In genomic region chr7:49558240-49558640, GRCm38 (mm10) we compare ENCODE assay signal across 8 mouse cellular contexts.
DNase-seq lines count a peak whose midpoint lies in the region; ATAC-seq and TF ChIP-seq lines count a peak whose summit lies in the region.

No protein-coding gene starts in this region.

- H3K4me1 ChIP-seq in intestine, embryonic 14.5 days (replicated peaks; ENCODE audit: control insufficient read depth, insufficient read depth, low read length), result peaks cover 12% of the 10 kb centered on the region
- H3K4me1 ChIP-seq in intestine, postnatal 0 days (replicated peaks; ENCODE audit: control insufficient read depth, insufficient read depth, low read length), result no peaks in the 10 kb centered on the region
- peaks cover 10% of the 10 kb centered on the region for H3K4me1 ChIP-seq in cortical plate, adult 2 months (ENCODE audit: control insufficient read depth, insufficient read depth, low read length)

- H3K9ac ChIP-seq in intestine, embryonic 14.5 days (ENCODE audit: low read length), result no peak overlapping the region
- no peak overlapping the region for H3K9ac ChIP-seq in intestine, postnatal 0 days (ENCODE audit: low read depth, low read length)

- no peak for ATAC-seq in intestine, embryonic 14.5 days (replicated peaks; ENCODE audit: low FRiP score, low TSS enrichment, low read depth)
- ATAC-seq in intestine, postnatal 0 days, result no peak

- peak overlapping the region; percentile 54; the same call in 1 of the 2 replicates for H3K27ac ChIP-seq in intestine, embryonic 14.5 days (ENCODE audit: low read depth)
- H3K27ac ChIP-seq in intestine, postnatal 0 days (ENCODE audit: low read depth, low read length), result no peak overlapping the region
- H3K27ac ChIP-seq in cortical plate, adult 2 months (ENCODE audit: insufficient read depth, low read length), result peak overlapping the region; percentile 51

- TF ChIP-seq CTCF in intestine, postnatal 0 days (IDR thresholded peaks at IDR 0.05; ENCODE audit: low read depth), result no peak
- no peak for TF ChIP-seq CTCF in cortical plate, adult 2 months (IDR thresholded peaks at IDR 0.05; ENCODE audit: extremely low read depth, insufficient read depth, low read length)

- TF ChIP-seq POLR2A in cortical plate, adult 2 months (IDR thresholded peaks at IDR 0.05; ENCODE audit: extremely low read depth, insufficient read depth, low read length), result no peak

- H3K4me3 ChIP-seq in intestine, embryonic 14.5 days (ENCODE audit: low read depth, low read length), result no peak overlapping the region
- H3K4me3 ChIP-seq in intestine, postnatal 0 days (ENCODE audit: low read depth, low read length), result no peak overlapping the region
- H3K4me3 ChIP-seq in cortical plate, adult 2 months (ENCODE audit: insufficient read depth, low read length), result no peak overlapping the region

- no peaks in the 10 kb centered on the region for H3K9me3 ChIP-seq in intestine, embryonic 14.5 days (ENCODE audit: control insufficient read depth, low read length)
- H3K9me3 ChIP-seq in intestine, postnatal 0 days (ENCODE audit: control insufficient read depth), result no peaks in the 10 kb centered on the region

- DNase-seq in intestine, embryonic 14.5 days (ENCODE audit: low spot score), result no peak
- peak; percentile 63 for DNase-seq in cerebellum, adult 11-12 months
- DNase-seq in heart, postnatal 14 days, result peak; percentile 43 to 62
- DNase-seq in T-cell, adult 2 months (ENCODE audit: low spot score), result no peak
- DNase-seq in ovary, postnatal 14 days (ENCODE audit: low spot score), result no peak
- no peak for DNase-seq in right cerebral cortex, postnatal 14 days

- H3K4me2 ChIP-seq in intestine, embryonic 14.5 days (ENCODE audit: low read length), result no peak overlapping the region
- H3K4me2 ChIP-seq in intestine, postnatal 0 days (replicated peaks; ENCODE audit: low read depth), result no peak overlapping the region

- H3K36me3 ChIP-seq in intestine, embryonic 14.5 days (ENCODE audit: control insufficient read depth, insufficient read depth, low read length), result peaks cover 39% of the 10 kb centered on the region
- peaks cover 29% of the 10 kb centered on the region for H3K36me3 ChIP-seq in intestine, postnatal 0 days (ENCODE audit: control insufficient read depth, insufficient read depth)

- 82% methylated on average over 12 of the region's 12 CpGs for WGBS in intestine, embryonic 14.5 days
- WGBS in intestine, postnatal 0 days, result 77% methylated on average over 12 of the region's 12 CpGs

- intact Hi-C loops in heart, postnatal 14 days (cut with DNase I), result no loop called here

- H3K27me3 ChIP-seq in intestine, embryonic 14.5 days (replicated peaks; ENCODE audit: control insufficient read depth, insufficient read depth, low read length), result no peaks in the 10 kb centered on the region
- H3K27me3 ChIP-seq in intestine, postnatal 0 days (replicated peaks; ENCODE audit: control insufficient read depth, insufficient read depth, low read length), result no peaks in the 10 kb centered on the region

Comparison
In these comparisons a context has a peak if more than half of its experiments do, and no peak if none do; other contexts are left out.
1. DNase-seq: peak in cerebellum, adult 11-12 months (single experiment) and heart, postnatal 14 days (2 of 2); none in intestine, embryonic 14.5 days (single experiment), T-cell, adult 2 months (single experiment), ovary, postnatal 14 days (single experiment) and right cerebral cortex, postnatal 14 days (single experiment).